Mouse (Mus musculus) embryonic fibroblast, embryonic 13.5 days (primary cell): Measurements from ENCODE around the gene Krt18. TPM values are rescaled to one million over a fixed set of nuclear protein-coding genes. Genes with fewer than 3 reads are reported as not detected.

ENCODE experiments used
- H3K27ac ChIP-seq: 2 replicates; pipeline ENCODE4 v1.5.1; 2012; ENCODE audit warnings: low read length, control low read depth, inconsistent platforms; ENCODE audit not compliant: insufficient read depth
- H3K4me1 ChIP-seq: 2 replicates; pipeline ENCODE4 v1.6.1; 2011; ENCODE audit warnings: low read length; ENCODE audit not compliant: control insufficient read depth, insufficient read depth
- H3K4me3 ChIP-seq: 2 replicates; pipeline ENCODE4 v1.5.1; 2011; ENCODE audit warnings: mild to moderate bottlenecking, control low read depth, low read length; ENCODE audit not compliant: insufficient read depth
- CTCF ChIP-seq: IDR thresholded peaks from 2 replicates; pipeline ENCODE4 v1.5.1; 2011; ENCODE audit warnings: mild to moderate bottlenecking, control low read depth, low read length, moderate library complexity, borderline replicate concordance; ENCODE audit not compliant: insufficient read depth
- POLR2A ChIP-seq: IDR thresholded peaks from 2 replicates; pipeline ENCODE4 v1.6.1; 2011; ENCODE audit warnings: low read depth, mild to moderate bottlenecking, control low read depth, low read length, moderate library complexity
- polyA plus RNA-seq: library from polyadenylated mRNA; stranded (reverse); fragments of >200 nt; gene quantifications from 2 replicates; pipeline ENCODE4 v1.2.4, GENCODE M21; 2011; ENCODE audit warnings: low read depth; ENCODE audit not compliant: missing spikeins, insufficient read length

Krt18 gene
- polyA plus RNA-seq, 1 experiment = 1.6 TPM

GRCm38 (mm10) chr15:102034121-102035053, 6.4 kb downstream of the Krt18 start:
- Histone ChIP-seq H3K4me1 (peaks cover 5% of the 10 kb centered on the region), H3K4me3 (no peak overlapping the region), H3K27ac (no peak overlapping the region)
- no peak for TF ChIP-seq CTCF
- no peak for TF ChIP-seq POLR2A

- no peak for TF ChIP-seq POLR2A
- no peak for TF ChIP-seq CTCF
- Histone ChIP-seq H3K27ac (no peak overlapping the region), H3K4me1 (peaks cover 7% of the 10 kb centered on the region), H3K4me3 (no peak overlapping the region)
These were observed 12.3 kb downstream of the Krt18 start for GRCm38 (mm10) chr15:102040277-102040676.

- TF ChIP-seq CTCF = no peak
- TF ChIP-seq POLR2A = no peak
- Histone ChIP-seq H3K27ac (no peak overlapping the region), H3K4me3 (no peak overlapping the region), H3K4me1 (peaks cover 13% of the 10 kb centered on the region)
These were observed 14.0 kb downstream of the Krt18 start for GRCm38 (mm10) chr15:102041951-102042350.

GRCm38 (mm10) chr15:102044745-102045144, 16.8 kb downstream of the Krt18 start:
- no peak for TF ChIP-seq POLR2A
- TF ChIP-seq CTCF = no peak
- peaks cover 11% of the 10 kb centered on the region for H3K4me1 ChIP-seq
- no peak overlapping the region for H3K4me3 ChIP-seq
- H3K27ac ChIP-seq = 0 out of 2 replicates have a peak overlapping the region, but pooled peaks have one; percentile 56

- peak overlapping the region; percentile 56; the same call in 1 of the 2 replicates for H3K27ac ChIP-seq
- peaks cover 11% of the 10 kb centered on the region for H3K4me1 ChIP-seq
- no peak overlapping the region for H3K4me3 ChIP-seq
- TF ChIP-seq CTCF (no peak), POLR2A (no peak)
These were observed 17.7 kb downstream of the Krt18 start for GRCm38 (mm10) chr15:102045691-102046090.

- Histone ChIP-seq H3K4me1 (peaks cover 11% of the 10 kb centered on the region), H3K27ac (no peak overlapping the region), H3K4me3 (no peak overlapping the region)
- TF ChIP-seq POLR2A (no peak), CTCF (no peak)
These were observed 20.0 kb downstream of the Krt18 start for GRCm38 (mm10) chr15:102048006-102048405.

- Histone ChIP-seq H3K4me3 (no peak overlapping the region), H3K27ac (no peak overlapping the region), H3K4me1 (peaks cover 10% of the 10 kb centered on the region)
- TF ChIP-seq POLR2A (no peak), CTCF (no peak)
These were observed 21.9 kb downstream of the Krt18 start for GRCm38 (mm10) chr15:102049871-102050270.

GRCm38 (mm10) chr15:102051920-102052683, 24.1 kb downstream of the Krt18 start:
- Histone ChIP-seq H3K4me1 (no peaks in the 10 kb centered on the region), H3K4me3 (peak overlapping the region; percentile 19), H3K27ac (no peak overlapping the region)
- TF ChIP-seq POLR2A (peak; percentile 64), CTCF (no peak)

- H3K4me1 ChIP-seq = no peaks in the 10 kb centered on the region
- no peak overlapping the region for H3K27ac ChIP-seq
- no peak overlapping the region for H3K4me3 ChIP-seq
- TF ChIP-seq CTCF (no peak), POLR2A (no peak)
These were observed 28.7 kb downstream of the Krt18 start for GRCm38 (mm10) chr15:102056495-102057174.
